Mouse (Mus musculus) monocyte, adult 5-6 weeks (primary cell): Measurements from ENCODE around the gene Frmd4a. TPM values are rescaled to one million over a fixed set of nuclear protein-coding genes. Genes with fewer than 3 reads are reported as not detected.
A peak's percentile ranks its signal among the peaks of the same experiment; 100 is the strongest.
"Not testable (repeated sequence)": the region's sequence is repeated elsewhere in the genome, so short reads cannot be mapped to it uniquely, and the experiment has no call there.

Experiments
- ATAC-seq: fragments of 153-309, 156-312 bp; replicated peaks from 2 replicates; pipeline ENCODE4 v1.8.0; 2017; ENCODE audit warnings: mild to moderate bottlenecking; ENCODE audit not compliant: low TSS enrichment, insufficient number of reproducible peaks, severe bottlenecking, poor library complexity, low FRiP score
- total RNA-seq: library from RNA; stranded (forward); fragments of 200-1000, 200-491, 200-594 nt; gene quantifications from 3 replicates; pipeline ENCODE4 v1.2.3, GENCODE M21; 2017

Frmd4a gene
- total RNA-seq, 1 experiment from 2014 or later, result 4.6 TPM

- no peak for ATAC-seq
Observed at GRCm38 (mm10) chr2:4257604-4258003, 240.1 kb downstream of the Frmd4a start.

DNA sequence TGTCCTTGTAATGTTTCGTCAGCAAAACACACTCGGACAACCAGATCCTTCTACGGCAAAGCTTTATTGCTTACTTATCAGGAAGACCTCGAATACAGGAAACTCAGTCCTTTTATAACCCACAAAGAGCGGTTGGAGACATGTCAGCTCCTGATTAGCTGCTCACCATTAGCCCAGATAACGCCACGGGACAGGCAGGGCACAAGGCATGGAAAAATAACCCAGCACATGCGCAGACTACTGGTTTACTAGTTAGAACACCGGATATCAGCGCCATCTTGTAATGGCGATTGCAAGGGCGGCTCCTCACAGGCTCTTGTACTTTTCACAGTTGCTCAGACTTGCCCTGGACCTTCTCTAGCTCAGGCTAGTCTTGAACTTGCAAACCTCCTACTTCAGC, 241.3 kb downstream of the Frmd4a start:
- not testable (repeated sequence) for ATAC-seq

- no peak for ATAC-seq
Observed at GRCm38 (mm10) chr2:4260324-4261058, 243.0 kb downstream of the Frmd4a start.

- ATAC-seq, result no peak
Observed at GRCm38 (mm10) chr2:4262667-4263066, 245.2 kb downstream of the Frmd4a start.

DNA sequence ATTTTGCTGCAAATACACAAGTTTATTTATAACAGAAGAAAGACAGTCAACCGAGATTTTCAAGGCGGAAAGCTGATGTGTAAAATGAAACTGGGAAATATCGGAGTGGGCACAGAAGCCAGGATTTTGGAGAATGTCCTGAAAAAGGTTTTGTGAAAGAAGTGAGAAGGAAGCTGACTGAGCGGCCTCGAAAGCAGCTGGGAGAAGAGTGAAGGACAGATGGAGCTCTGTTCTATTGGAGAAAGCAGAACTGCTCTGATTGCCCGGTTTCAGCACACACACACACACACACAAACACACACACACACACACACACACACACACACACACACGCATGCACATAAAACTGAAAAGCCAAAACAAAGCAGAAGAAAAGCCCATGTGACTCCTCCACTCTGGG, 249.9 kb downstream of the Frmd4a start:
- ATAC-seq, result no peak

GRCm38 (mm10) chr2:4282777-4283176, 265.3 kb downstream of the Frmd4a start:
- ATAC-seq, result no peak

- ATAC-seq, result peak; percentile 66; the same call in 1 of the 2 replicates
Observed at GRCm38 (mm10) chr2:4285693-4286291, 268.3 kb downstream of the Frmd4a start.

DNA sequence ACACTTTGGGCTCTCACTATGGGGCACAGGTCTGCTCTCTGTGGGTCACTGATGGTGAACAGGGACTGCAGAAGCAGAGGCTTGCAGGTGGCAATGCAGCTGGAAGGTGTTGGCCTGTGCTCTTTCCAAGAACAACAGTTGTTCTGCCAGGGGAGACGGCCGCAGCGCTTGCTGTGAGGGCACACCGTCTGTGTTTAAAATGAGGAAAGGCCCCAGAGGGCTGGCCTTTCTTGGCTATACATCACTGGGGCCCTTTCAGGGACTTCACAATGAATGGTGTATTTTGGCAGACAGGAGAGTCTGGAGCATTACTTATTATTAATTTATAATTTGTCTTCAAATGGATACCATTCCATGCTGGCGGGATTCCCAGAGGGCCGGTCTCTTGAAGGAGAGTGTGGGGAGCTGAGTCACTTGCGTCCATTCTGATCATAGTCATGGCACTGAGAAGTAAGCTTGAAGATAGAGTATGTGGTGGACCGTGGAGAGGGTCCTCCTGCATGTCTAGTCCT, 268.9 kb downstream of the Frmd4a start:
- no peak for ATAC-seq

- peak; percentile 82 for ATAC-seq
Observed at GRCm38 (mm10) chr2:4290475-4290874, 273.0 kb downstream of the Frmd4a start.

GRCm38 (mm10) chr2:4291100-4291499, 273.6 kb downstream of the Frmd4a start:
- no peak for ATAC-seq

DNA sequence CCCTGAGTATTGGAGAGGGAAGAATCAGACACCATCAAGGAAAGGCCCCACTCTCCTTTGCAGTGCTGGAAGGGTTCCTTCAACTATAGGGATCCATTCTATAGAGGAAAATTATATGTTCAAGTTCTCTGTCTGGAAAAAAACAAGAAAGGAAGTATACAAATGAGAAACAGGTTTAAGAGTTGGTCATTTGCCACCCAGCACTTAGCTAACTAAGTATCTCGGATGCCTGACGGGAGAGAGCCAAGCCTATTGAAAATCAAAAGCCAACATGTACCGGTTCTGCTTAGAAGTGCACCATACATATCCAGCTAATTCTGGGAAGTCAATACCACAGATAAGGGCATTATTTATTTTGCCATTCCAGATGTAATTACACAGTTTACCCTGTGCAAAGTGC, 274.2 kb downstream of the Frmd4a start:
- ATAC-seq, result no peak

GRCm38 (mm10) chr2:4293726-4294125, 276.2 kb downstream of the Frmd4a start:
- no peak for ATAC-seq

DNA sequence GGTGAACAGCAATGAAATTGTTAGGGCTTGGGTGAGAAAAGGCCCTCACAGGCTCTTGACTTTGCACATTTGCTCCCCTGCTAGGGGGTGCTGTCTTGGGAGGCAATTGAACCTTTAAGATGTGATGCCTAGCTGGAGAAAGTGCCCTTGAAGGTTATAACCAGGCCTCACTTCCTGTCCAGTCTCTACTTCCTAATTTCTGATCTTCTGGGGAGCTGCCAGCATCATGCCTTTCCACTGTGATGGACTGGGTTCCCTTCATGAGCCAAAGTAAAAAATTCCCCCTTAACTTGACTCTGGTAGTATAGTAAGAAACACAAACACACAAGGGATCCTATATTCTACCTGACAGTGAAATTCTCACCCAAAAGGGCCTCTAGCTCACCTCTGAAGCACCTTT, 278.1 kb downstream of the Frmd4a start:
- ATAC-seq, result no peak

GRCm38 (mm10) chr2:4296881-4297280, 279.4 kb downstream of the Frmd4a start:
- ATAC-seq, result no peak

GRCm38 (mm10) chr2:4298325-4299215, 281.1 kb downstream of the Frmd4a start:
- no peak for ATAC-seq

GRCm38 (mm10) chr2:4299593-4299992, 282.1 kb downstream of the Frmd4a start:
- no peak for ATAC-seq

- ATAC-seq, result no peak
Observed at GRCm38 (mm10) chr2:4300383-4300811, 282.9 kb downstream of the Frmd4a start.

GRCm38 (mm10) chr2:4300816-4301215, 283.3 kb downstream of the Frmd4a start:
- ATAC-seq, result no peak

DNA sequence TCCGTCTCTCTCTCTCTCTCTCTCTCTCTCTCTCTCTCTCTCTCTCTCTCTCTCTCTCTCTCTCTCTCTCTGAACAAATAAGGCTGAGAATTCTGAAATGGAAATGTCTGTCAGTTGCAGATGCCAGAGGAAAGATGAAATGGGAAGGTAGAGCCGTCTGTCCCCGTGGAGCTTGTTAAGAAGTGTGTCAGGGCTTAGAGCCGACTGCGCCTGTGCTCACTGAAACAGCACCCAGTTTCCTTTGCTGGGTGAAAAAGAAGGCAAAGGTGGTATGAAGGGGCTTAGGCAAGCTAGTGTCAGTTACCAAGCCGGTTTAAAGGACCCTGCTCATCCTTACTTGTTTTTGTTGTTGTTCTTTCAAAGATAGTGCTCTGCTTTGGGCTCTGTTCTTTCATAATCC, 283.7 kb downstream of the Frmd4a start:
- no peak for ATAC-seq
